Mouse (Mus musculus) intestine, embryonic 16.5 days (tissue): ENCODE measurements at regions not wholly inside any gene's neighbourhood (a gene's known extent, or its start where the extent isn't known, plus 50 kb on each side); places are given as distances from the start of the nearest gene placed in this dataset.

Experiments
- ATAC-seq: fragments of 200-750 bp; cut with Nextera tagmentation; 2 replicates; pipeline ENCODE4 v1.8.0; 2017; ENCODE audit warnings: moderate TSS enrichment, moderate library complexity
- H3K27ac ChIP-seq: fragments of 300-500 bp; sonication (generic); 2 replicates; pipeline ENCODE4 v1.5.1; 2014; ENCODE audit warnings: mild to moderate bottlenecking, low read length
- H3K27me3 ChIP-seq: fragments of 300-500 bp; sonication (generic); replicated peaks from 2 replicates; pipeline ENCODE4 v1.6.1; 2014; ENCODE audit warnings: low read length, control low read depth, mixed read lengths; ENCODE audit not compliant: control insufficient read depth, insufficient read depth
- H3K36me3 ChIP-seq: fragments of 300-500 bp; sonication (generic); 2 replicates; pipeline ENCODE4 v1.6.1; 2014; ENCODE audit warnings: low read length, control low read depth; ENCODE audit not compliant: control insufficient read depth, insufficient read depth
- H3K4me1 ChIP-seq: fragments of 300-500 bp; sonication (generic); 2 replicates; pipeline ENCODE4 v1.6.1; 2014; ENCODE audit warnings: low read length, control low read depth, mixed read lengths; ENCODE audit not compliant: control insufficient read depth, insufficient read depth
- H3K4me2 ChIP-seq: fragments of 300-500 bp; sonication (generic); 2 replicates; pipeline ENCODE4 v1.6.1; 2014; ENCODE audit warnings: low read depth, low read length, control low read depth
- H3K4me3 ChIP-seq: fragments of 300-500 bp; sonication (generic); 2 replicates; pipeline ENCODE4 v1.5.1; 2014; ENCODE audit warnings: mild to moderate bottlenecking, low read length
- H3K9ac ChIP-seq: fragments of 300-500 bp; sonication (generic); 2 replicates; pipeline ENCODE4 v1.6.1; 2014; ENCODE audit warnings: low read depth, low read length
- H3K9me3 ChIP-seq: fragments of 300-500 bp; sonication (generic); 2 replicates; pipeline ENCODE4 v1.6.1; 2016; ENCODE audit warnings: low read length, control low read depth; ENCODE audit not compliant: control insufficient read depth
- WGBS: fragments of 180-500 bp; shearing (Covaris S2); extraction: QIAGEN DNeasy Blood & Tissue Kit; methylation state at CpG from one replicate; pipeline ENCODE4 v1.1.7; 2014; 5-methylcytosine and 5-hydroxymethylcytosine counted together

DNA sequence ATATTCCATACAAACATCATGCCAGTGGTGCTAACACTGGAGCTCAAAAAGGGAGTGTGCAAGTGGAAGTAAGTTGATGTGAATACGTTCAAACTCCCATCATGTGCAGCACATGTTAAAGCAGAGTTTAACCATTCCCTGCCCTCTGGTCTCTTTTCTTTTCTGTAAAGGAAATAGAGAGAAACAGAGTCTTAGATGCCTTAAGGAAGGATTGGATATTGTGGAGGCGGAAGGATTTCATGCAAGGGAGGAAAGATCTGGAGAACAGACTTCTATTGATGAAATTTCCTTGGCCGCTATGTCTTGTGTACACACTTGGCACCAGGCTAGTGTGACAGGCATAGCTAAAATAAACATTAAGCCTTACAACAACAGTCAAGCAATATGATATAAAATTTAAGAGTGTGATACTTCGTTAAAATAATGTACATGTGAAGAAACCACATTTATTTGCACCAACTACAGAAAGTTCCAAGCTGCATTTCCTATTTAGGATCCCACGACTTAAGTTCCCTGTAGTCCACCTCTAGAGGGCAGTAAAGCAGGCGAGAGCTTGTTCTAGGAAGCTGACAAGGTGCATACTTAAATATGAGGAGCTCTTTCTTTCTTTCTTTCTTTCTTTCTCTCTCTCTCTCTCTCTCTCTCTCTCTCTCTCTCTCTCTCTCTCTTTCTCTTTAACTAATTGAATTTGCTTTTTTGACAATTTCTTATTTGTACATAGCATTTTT is 246.8 kb upstream of the Mms22l start:
- H3K4me1 ChIP-seq = no peaks in the 10 kb centered on the region
- H3K4me3 ChIP-seq = no peak overlapping the region
- no peaks in the 10 kb centered on the region for H3K9me3 ChIP-seq
- WGBS = 37% methylated on average over 6 of the region's 6 CpGs
- H3K4me2 ChIP-seq = no peak overlapping the region
- no peak overlapping the region for H3K9ac ChIP-seq
- no peak overlapping the region for H3K27ac ChIP-seq
- no peak for ATAC-seq
- no peaks in the 10 kb centered on the region for H3K27me3 ChIP-seq
- H3K36me3 ChIP-seq = no peaks in the 10 kb centered on the region

DNA sequence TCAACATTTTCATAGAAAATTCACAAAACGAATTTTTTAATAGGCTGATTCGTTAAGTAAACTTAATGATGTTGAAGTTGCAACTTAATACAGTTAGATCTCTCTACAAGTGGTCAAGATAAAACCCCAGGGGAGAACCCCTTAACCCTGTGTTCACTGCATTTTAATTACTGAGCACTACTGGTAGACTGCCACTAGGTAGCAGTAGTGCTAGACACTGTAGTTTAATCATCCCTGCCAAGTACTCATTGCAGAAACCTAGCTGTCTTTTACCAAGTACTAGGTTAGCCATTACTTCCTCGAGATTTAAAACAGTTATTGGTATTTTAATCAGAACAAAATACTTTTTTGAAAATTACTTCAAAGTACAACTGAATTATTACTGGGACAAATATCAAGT is 218.1 kb upstream of the Mms22l start:
- ATAC-seq = no peak
- Histone ChIP-seq H3K36me3 (no peaks in the 10 kb centered on the region), H3K9ac (no peak overlapping the region), H3K27ac (no peak overlapping the region), H3K4me3 (no peak overlapping the region), H3K4me1 (no peaks in the 10 kb centered on the region), H3K4me2 (no peak overlapping the region), H3K27me3 (no peaks in the 10 kb centered on the region), H3K9me3 (no peaks in the 10 kb centered on the region)
- WGBS = 55% methylated on average over 3 of the region's 3 CpGs
